Mouse (Mus musculus) lung, adult 2 months (tissue): ENCODE results near the gene Zfp239.

Experiments used
- CTCF ChIP-seq: fragments of 200-500 bp; IDR thresholded peaks from 2 replicates; pipeline ENCODE4 v1.5.1; 2011; ENCODE audit warnings: mild to moderate bottlenecking, low read length, control low read depth; ENCODE audit not compliant: insufficient read depth
- POLR2A ChIP-seq: fragments of 200-500 bp; IDR thresholded peaks from 2 replicates; pipeline ENCODE4 v1.6.1; 2011; ENCODE audit warnings: low read depth, mild to moderate bottlenecking, control low read depth, low read length, borderline replicate concordance; ENCODE audit errors: extremely low read depth

DNA sequence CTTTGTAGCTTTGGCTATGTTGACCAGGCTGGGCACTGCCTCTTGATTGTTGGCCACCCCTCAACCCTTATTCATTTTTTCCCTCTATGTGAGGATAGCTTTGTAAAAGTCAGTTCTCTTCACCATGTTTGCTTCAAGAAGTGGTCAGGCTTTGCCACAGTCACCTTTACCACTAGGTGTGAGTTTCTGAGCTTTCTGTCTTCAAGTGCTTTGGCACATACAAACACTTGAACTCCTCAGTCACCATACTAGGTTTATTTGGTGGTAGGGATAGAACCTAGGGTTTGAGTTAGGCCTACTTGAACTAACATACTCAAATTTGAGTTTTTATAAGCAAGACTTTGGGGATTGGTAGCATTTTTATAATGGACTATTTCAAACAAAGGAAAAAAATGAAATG lies 52.6 kb downstream of the Zfp239 start:
- TF ChIP-seq CTCF (no peak), POLR2A (no peak)
